Mouse (Mus musculus): ENCODE results near the gene Anxa11.
A peak's percentile ranks its signal among the peaks of the same experiment; 100 is the strongest.
"Not testable (repeated sequence)": the region's sequence is repeated elsewhere in the genome, so short reads cannot be mapped to it uniquely, and the experiment has no call there.

Gene Anxa11

DNA sequence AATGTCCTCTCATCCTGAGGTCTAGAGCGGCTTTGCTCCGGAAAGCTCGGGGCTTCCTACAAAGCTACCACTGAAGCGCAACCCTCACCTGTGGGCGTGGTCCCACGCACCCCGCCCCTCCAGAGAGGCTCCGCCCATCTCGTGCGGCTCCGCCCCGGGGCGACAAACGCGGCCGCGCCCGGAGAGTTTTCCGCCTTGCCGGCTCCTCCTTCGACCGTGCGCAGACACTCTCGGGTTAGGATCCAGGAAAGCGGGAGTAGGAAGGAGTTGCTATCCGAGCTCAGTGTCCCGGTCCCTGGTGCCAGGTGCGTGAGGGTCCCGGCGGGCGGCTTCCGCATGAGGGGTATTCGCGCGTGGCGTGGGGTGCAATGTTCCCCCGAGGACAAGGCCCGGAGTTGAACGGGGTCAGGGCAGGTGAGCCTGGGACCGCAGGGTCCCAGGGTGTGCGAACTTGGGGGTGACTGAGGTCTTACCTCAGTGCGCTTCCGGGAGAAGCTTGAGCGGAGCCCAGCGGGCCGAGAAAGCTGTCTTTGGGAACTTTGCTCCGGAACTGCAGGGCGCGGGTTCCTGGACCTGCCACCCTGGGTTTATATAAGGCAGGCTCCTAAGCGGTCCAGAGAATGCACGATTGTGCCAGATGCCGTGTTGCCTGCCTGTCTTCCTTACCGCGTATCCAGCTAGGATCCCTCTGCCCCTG is at the start of gene Anxa11:
Gene Anxa11, plus strand, starts transcription at position 166 of the 697 bp plus-strand sequence.
- no peak for DNase-seq (ENCODE audit: low spot score)

DNA sequence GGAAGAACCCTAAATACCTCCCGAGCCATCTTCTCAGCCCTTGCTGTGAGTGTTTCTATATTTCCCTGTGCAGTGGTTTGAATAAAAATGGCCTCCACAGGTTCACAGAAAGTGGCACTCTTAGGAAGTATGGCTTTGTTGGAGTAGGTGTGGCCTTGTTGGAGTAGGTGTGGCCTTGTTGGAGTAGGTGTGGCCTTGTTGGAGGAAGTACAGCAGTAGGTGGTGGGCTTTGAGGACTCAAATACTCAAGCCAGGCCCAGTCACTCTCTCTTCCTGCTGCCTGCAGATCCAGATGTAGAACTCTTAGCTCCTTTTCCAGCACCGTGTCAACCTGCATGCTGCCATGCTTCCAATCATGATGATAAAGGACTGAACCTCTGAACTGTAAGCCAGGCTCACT is 47.6 kb upstream of the Anxa11 start:
- DNase-seq (ENCODE audit: low spot score), result no peak

- DNase-seq (ENCODE audit: low spot score), result no peak
These were observed 46.9 kb upstream of the Anxa11 start for GRCm38 (mm10) chr14:25795067-25795466.

- no peak for DNase-seq (ENCODE audit: low spot score)
These were observed 46.3 kb upstream of the Anxa11 start for GRCm38 (mm10) chr14:25795561-25796174.

GRCm38 (mm10) chr14:25796619-25797018 is 45.3 kb upstream of the Anxa11 start:
- DNase-seq (ENCODE audit: low spot score), result no peak

- DNase-seq (ENCODE audit: low spot score), result peak; percentile 53
These were observed 41.6 kb upstream of the Anxa11 start for GRCm38 (mm10) chr14:25800166-25800960.

GRCm38 (mm10) chr14:25802511-25802910 is 39.4 kb upstream of the Anxa11 start:
- DNase-seq (ENCODE audit: low spot score), result no peak

GRCm38 (mm10) chr14:25803246-25803809 is 38.6 kb upstream of the Anxa11 start:
- no peak for DNase-seq (ENCODE audit: low spot score)

GRCm38 (mm10) chr14:25805871-25806270 is 36.1 kb upstream of the Anxa11 start:
- DNase-seq (ENCODE audit: low spot score), result peak; percentile 17

- no peak for DNase-seq (ENCODE audit: low spot score)
These were observed 35.4 kb upstream of the Anxa11 start for GRCm38 (mm10) chr14:25806561-25806960.

GRCm38 (mm10) chr14:25811026-25811425 is 30.9 kb upstream of the Anxa11 start:
- DNase-seq (ENCODE audit: low spot score), result not testable (repeated sequence)

- DNase-seq (ENCODE audit: low spot score), result no peak
These were observed 27.8 kb upstream of the Anxa11 start for GRCm38 (mm10) chr14:25814140-25814539.

DNA sequence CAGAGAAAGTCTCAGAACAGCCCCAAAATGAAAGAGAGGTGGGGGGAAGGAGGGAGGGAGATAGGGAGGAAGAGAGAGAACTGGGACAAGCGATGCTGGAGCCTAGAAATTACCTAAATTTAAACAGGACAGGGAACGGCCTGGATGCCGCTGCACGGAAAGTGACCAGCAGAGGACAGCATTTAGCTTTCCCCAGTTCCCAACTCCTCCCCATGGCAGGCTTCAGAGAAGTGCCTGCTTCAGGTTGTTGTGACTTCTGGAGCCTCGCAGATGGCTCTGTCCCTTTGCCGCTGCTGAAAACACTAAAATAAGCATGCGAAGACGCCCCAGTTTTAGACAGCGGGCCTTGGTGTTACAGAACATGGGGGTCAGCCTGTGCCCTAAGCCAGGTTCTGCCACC is 25.5 kb upstream of the Anxa11 start:
- peak; percentile 46 for DNase-seq (ENCODE audit: low spot score)

- no peak for DNase-seq (ENCODE audit: low spot score)
These were observed 19.4 kb upstream of the Anxa11 start for GRCm38 (mm10) chr14:25822584-25822983.

DNA sequence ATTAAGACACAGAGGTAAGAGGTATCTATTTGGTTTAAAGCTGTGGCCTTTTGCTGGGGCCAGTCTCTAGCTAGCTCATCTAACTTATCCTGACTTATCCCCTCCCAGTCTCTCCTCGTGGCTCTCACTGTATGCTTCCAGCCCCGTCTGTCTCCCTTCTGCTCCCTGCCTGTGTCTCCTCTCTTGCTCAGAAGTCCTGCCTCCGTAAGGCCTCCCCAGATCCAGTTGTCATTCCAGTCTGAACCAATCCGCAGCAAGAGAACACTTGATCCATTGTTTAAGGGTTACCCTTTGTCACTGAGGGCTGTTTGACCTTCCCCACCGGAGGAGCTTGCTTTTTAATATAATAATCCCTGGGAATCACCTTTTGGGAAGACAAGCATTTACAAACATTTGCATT is 17.0 kb upstream of the Anxa11 start:
- no peak for DNase-seq (ENCODE audit: low spot score)

- DNase-seq (ENCODE audit: low spot score), result no peak
These were observed 15.9 kb upstream of the Anxa11 start for GRCm38 (mm10) chr14:25825880-25826626.

DNA sequence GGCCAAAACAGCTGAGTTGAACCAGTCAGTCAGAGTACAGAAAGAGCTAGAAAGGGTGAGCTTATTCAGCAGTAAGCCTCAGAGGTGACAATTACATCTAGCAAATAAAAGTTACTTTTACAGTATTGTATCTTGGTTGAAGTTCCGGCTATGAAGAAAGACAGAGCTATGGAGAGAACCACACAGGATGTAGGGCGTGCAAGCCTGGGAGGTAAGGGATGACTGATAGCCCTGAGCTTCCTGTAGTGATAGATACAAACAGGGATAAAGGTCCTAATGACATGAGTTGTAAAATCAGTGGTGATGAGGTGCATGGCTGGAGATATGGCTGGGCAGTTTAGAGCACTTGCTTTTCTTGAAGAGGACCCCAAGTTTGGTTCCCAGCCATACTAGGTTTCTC is 15.1 kb upstream of the Anxa11 start:
- DNase-seq (ENCODE audit: low spot score), result no peak

GRCm38 (mm10) chr14:25831332-25831731 is 10.6 kb upstream of the Anxa11 start:
- DNase-seq (ENCODE audit: low spot score), result no peak

- DNase-seq (ENCODE audit: low spot score), result peak; percentile 66
These were observed 9.7 kb upstream of the Anxa11 start for GRCm38 (mm10) chr14:25832301-25832700.

DNA sequence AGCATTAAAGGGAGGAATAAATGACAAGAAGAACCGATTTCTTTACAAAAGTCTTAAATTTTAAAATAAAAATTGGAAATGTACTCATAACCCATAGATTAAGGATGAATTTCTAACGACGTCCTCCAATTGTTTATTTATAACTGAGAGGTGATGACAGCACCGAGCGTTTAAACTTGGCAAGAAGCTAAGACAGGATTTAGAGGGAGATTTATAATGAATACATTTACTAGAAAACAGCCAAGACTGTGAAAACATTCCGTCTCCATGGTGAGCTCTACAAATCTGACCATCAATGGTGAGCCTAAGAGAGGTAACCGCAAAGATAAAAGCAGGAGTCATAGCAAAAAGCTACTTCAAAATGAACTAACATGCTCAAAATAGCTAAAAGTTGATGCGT is 3.5 kb upstream of the Anxa11 start:
- DNase-seq (ENCODE audit: low spot score), result no peak

GRCm38 (mm10) chr14:25839791-25840190 is 2.2 kb upstream of the Anxa11 start:
- DNase-seq (ENCODE audit: low spot score), result no peak

GRCm38 (mm10) chr14:25840961-25841360 is 995 bp upstream of the Anxa11 start:
- no peak for DNase-seq (ENCODE audit: low spot score)

Data from left cerebral cortex, adult 11 months (tissue).